In the genomic region with DNA sequence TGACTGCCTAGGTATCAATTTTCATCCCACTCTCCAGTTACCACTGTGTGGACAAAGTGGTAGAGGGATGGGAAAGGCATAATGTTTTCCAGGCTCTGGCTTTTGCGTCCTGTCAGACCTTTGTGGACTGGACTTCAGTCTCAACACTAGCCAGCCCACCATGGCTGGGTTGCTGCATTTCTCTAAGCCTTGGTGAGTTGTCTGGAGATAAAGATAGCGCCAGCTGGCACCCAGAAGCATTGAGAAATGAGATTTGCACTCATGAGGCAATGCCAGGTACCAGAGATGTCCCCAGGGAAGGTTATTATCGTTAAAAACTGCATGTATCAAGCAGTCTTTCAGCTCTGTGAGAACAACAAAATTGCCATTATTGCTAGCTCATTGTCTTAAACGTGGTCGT, we compare ENCODE assay signal across 17 mouse cellular contexts. TPM values are rescaled to one million over a fixed set of nuclear protein-coding genes. Genes with fewer than 3 reads are reported as not detected.
A peak's percentile ranks its signal among the peaks of the same experiment; 100 is the strongest.
DNase-seq lines count a peak whose midpoint lies in the region; ATAC-seq and TF ChIP-seq lines count a peak whose summit lies in the region.
"Had no signal": no experiment of that assay in that cellular context is flagged by ENCODE, and none has a peak within 500 bp of the region (broad histone marks: within the 10 kb centered on the region; RNA-seq: fewer than 3 reads in every experiment).

No protein-coding gene starts in this region.

- no peaks in the 10 kb centered on the region for H3K27me3 ChIP-seq in midbrain, embryonic 12.5 days
- H3K27me3 ChIP-seq in midbrain, embryonic 10.5 days (ENCODE audit: low read depth, poor library complexity, severe bottlenecking), result no peaks in the 10 kb centered on the region
- no peaks in the 10 kb centered on the region for H3K27me3 ChIP-seq in hindbrain, embryonic 15.5 days
- no peaks in the 10 kb centered on the region for H3K27me3 ChIP-seq in lung, postnatal 0 days (replicated peaks; ENCODE audit: insufficient read depth, low read length)
- H3K27me3 ChIP-seq: limb, embryonic 15.5 days had no signal

- WGBS in midbrain, embryonic 12.5 days, result 82% methylated on average over 5 of the region's 5 CpGs
- WGBS in midbrain, embryonic 10.5 days, result 85% methylated on average over 5 of the region's 5 CpGs
- WGBS in hindbrain, embryonic 15.5 days, result 48% methylated on average over 5 of the region's 5 CpGs
- WGBS in lung, postnatal 0 days, result 72% methylated on average over 5 of the region's 5 CpGs

- TF ChIP-seq EP300 in lung, postnatal 0 days (IDR thresholded peaks at IDR 0.05), result no peak

- H3K9ac ChIP-seq in midbrain, embryonic 12.5 days (replicated peaks), result no peak overlapping the region
- H3K9ac ChIP-seq in hindbrain, embryonic 15.5 days, result no peak overlapping the region
- H3K9ac ChIP-seq in lung, postnatal 0 days (replicated peaks; ENCODE audit: low read depth), result no peak overlapping the region
- H3K9ac ChIP-seq: limb, embryonic 15.5 days had no signal

- H3K36me3 ChIP-seq in midbrain, embryonic 12.5 days, result no peaks in the 10 kb centered on the region
- H3K36me3 ChIP-seq in midbrain, embryonic 10.5 days, result no peaks in the 10 kb centered on the region
- no peaks in the 10 kb centered on the region for H3K36me3 ChIP-seq in hindbrain, embryonic 15.5 days
- no peaks in the 10 kb centered on the region for H3K36me3 ChIP-seq in lung, postnatal 0 days (ENCODE audit: insufficient read depth, low read length)
- H3K36me3 ChIP-seq: limb, embryonic 15.5 days had no signal

- no peak overlapping the region for H3K4me3 ChIP-seq in midbrain, embryonic 12.5 days
- no peak overlapping the region for H3K4me3 ChIP-seq in midbrain, embryonic 10.5 days
- H3K4me3 ChIP-seq in hindbrain, embryonic 15.5 days, result no peak overlapping the region
- H3K4me3 ChIP-seq in lung, postnatal 0 days (ENCODE audit: low read depth, low read length), result no peak overlapping the region
- H3K4me3 ChIP-seq: limb, embryonic 15.5 days had no signal

- peak overlapping the region; percentile 49 for H3K27ac ChIP-seq in midbrain, embryonic 12.5 days (replicated peaks)
- no peak overlapping the region for H3K27ac ChIP-seq in midbrain, embryonic 10.5 days (replicated peaks)
- peak overlapping the region; percentile 70 for H3K27ac ChIP-seq in hindbrain, embryonic 15.5 days (replicated peaks)
- no peak overlapping the region for H3K27ac ChIP-seq in lung, postnatal 0 days (ENCODE audit: low read length)
- H3K27ac ChIP-seq: limb, embryonic 15.5 days had no signal

- ATAC-seq in midbrain, embryonic 12.5 days (ENCODE audit: low FRiP score, low read depth), result no peak
- no peak for ATAC-seq in hindbrain, embryonic 15.5 days (ENCODE audit: low FRiP score, low read depth)
- ATAC-seq in lung, postnatal 0 days, result no peak
- ATAC-seq: Patski had no signal

- no peaks in the 10 kb centered on the region for H3K9me3 ChIP-seq in midbrain, embryonic 12.5 days
- H3K9me3 ChIP-seq in midbrain, embryonic 10.5 days (replicated peaks), result no peaks in the 10 kb centered on the region
- no peaks in the 10 kb centered on the region for H3K9me3 ChIP-seq in hindbrain, embryonic 15.5 days
- no peaks in the 10 kb centered on the region for H3K9me3 ChIP-seq in lung, postnatal 0 days (ENCODE audit: low read length)
- H3K9me3 ChIP-seq: limb, embryonic 15.5 days had no signal

- DNase-seq in adrenal gland, adult (ENCODE audit: inconsistent age in 2 of 2, low spot score in 1 of 2), result peak; percentile 34 to 42
- no peak for DNase-seq in adrenal gland, postnatal 25 days
- DNase-seq in midbrain, embryonic 10.5 days (ENCODE audit: low spot score), result no peak
- no peak for DNase-seq in lung, postnatal 10 days
- no peak for DNase-seq in kidney, postnatal 25 days
- no peak for DNase-seq in lung, postnatal 0 days (ENCODE audit: low spot score)
- DNase-seq: adrenal gland, postnatal 10 days; heart, postnatal 14 days; kidney, adult 9 months; lung, adult 18-20 months; thymus, adult 18-20 months had no signal

- H3K4me2 ChIP-seq in midbrain, embryonic 12.5 days (replicated peaks), result no peak overlapping the region
- no peak overlapping the region for H3K4me2 ChIP-seq in hindbrain, embryonic 15.5 days
- H3K4me2 ChIP-seq in lung, postnatal 0 days (replicated peaks; ENCODE audit: low read depth, low read length), result no peak overlapping the region
- H3K4me2 ChIP-seq: limb, embryonic 15.5 days had no signal

- peaks cover 30% of the 10 kb centered on the region for H3K4me1 ChIP-seq in midbrain, embryonic 12.5 days
- peaks cover 31% of the 10 kb centered on the region for H3K4me1 ChIP-seq in midbrain, embryonic 10.5 days
- peaks cover 29% of the 10 kb centered on the region for H3K4me1 ChIP-seq in hindbrain, embryonic 15.5 days (replicated peaks)
- no peaks in the 10 kb centered on the region for H3K4me1 ChIP-seq in lung, postnatal 0 days (ENCODE audit: insufficient read depth, low read depth, low read length)

- no peak for TF ChIP-seq CTCF in lung, postnatal 0 days (IDR thresholded peaks at IDR 0.05)

RNA-seq across cellular contexts. Expression of a gene that starts 57.3 kb away (rescaled TPM):
- not detected in 2 replicates for total RNA-seq in adrenal gland, postnatal 25 days (2021)
- polyA plus RNA-seq in midbrain, embryonic 12.5 days (2016; fragmentation: Nextera tagmentation; extraction: Ambion mirVana), result not detected in 2 replicates
- 0.05 TPM in 1 of 2 replicates, not detected in the other for polyA plus RNA-seq in midbrain, embryonic 10.5 days (2016; fragmentation: Nextera tagmentation; extraction: Ambion mirVana)
- not detected in 2 replicates for polyA plus RNA-seq in hindbrain, embryonic 15.5 days (2015; fragmentation: Nextera tagmentation; extraction: Ambion mirVana)
- polyA plus RNA-seq in lung, postnatal 0 days (2015; fragmentation: Nextera tagmentation; extraction: Ambion mirVana), result 0.05 TPM in 1 of 2 replicates, not detected in the other
- total RNA-seq: common myeloid progenitor, adult 5-6 weeks; layer of hippocampus, adult 8-10 months had no signal
- polyA plus RNA-seq: Patski had no signal

Comparison
In these comparisons a context has a peak if more than half of its experiments do, and no peak if none do; other contexts are left out.
1. DNase-seq: peak in adrenal gland, adult (2 of 2); none in adrenal gland, postnatal 25 days (single experiment), midbrain, embryonic 10.5 days (single experiment), lung, postnatal 10 days (single experiment), kidney, postnatal 25 days (0 of 2) and lung, postnatal 0 days (single experiment).
2. H3K27ac ChIP-seq: peak in midbrain, embryonic 12.5 days (single experiment) and hindbrain, embryonic 15.5 days (single experiment); none in midbrain, embryonic 10.5 days (single experiment) and lung, postnatal 0 days (single experiment).